Mouse (Mus musculus): ENCODE measurements around the gene Arfip2.

Arfip2 gene

DNA sequence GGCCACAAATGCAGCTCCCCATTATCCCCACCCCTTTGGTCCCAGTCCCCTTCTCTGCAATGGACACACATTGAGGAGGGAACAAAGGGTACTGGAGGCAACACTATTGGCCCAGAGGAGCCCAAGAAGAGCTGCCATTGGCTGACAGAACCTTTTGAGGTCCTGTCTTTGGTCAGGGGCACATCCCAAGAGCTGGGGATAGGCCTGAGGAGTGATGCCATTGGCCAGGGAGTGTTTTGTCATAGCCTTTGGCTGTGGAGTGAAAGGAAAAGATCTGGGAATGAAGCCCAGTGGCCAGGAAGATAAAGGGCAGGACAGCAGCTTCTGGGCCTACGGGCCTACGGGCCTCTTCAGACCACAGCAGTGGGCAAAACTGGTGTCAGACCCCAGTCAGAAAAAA, 4.5 kb downstream of the Arfip2 start:
- peaks cover 26% of the 10 kb centered on the region for H3K27me3 ChIP-seq (ENCODE audit: insufficient read depth, low read length)
- H3K4me3 ChIP-seq (replicated peaks; ENCODE audit: low read length): no peak overlapping the region
- H3K4me1 ChIP-seq (replicated peaks; ENCODE audit: low read depth, low read length): peaks cover 42% of the 10 kb centered on the region
- no peaks in the 10 kb centered on the region for H3K9me3 ChIP-seq (ENCODE audit: low read length)
- peaks cover 39% of the 10 kb centered on the region for H3K36me3 ChIP-seq (ENCODE audit: insufficient read depth, low read length)
- no peak for TF ChIP-seq NANOG (IDR thresholded peaks at IDR 0.05; ENCODE audit: borderline replicate concordance, low read length)
- TF ChIP-seq CTCF (conservative IDR thresholded peaks at IDR 0.05; ENCODE audit: low read length): no peak
- TF ChIP-seq POU5F1 (IDR thresholded peaks at IDR 0.05; ENCODE audit: borderline replicate concordance, low read length): no peak

DNA sequence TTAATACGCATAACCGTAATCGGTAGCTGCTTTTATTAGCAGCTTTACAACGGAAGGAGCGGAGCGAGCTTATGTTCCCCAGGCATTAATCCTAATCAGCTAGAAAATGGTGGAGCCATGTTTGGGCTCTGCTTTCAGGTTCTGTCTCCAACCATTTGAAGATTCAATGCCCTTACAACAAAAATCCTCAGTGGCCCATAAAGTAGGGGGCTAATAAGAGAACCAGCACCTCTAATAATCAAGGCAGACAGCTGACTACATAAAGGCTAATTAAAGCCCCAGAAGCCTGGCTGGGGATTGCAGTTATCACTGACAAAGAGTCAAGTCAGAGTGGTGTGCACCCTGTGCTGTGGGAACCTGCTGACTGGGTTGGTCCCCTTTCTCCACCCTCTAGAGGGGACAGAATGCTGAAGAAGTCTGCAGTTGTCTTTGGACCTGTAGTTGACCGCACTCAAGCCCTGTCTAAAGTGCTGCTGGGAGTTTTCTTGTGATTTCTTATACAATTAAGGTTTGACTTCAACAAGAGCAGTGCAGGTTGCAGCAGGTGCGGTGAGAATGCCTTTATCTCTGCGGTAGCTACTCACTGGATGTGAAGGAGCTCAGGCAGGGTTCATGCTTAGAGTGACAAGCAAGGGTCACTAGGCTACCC, 5.8 kb downstream of the Arfip2 start:
- Histone ChIP-seq H3K36me3 (ENCODE audit: insufficient read depth, low read length) (peaks cover 39% of the 10 kb centered on the region), H3K4me1 (replicated peaks; ENCODE audit: low read depth, low read length) (peaks cover 35% of the 10 kb centered on the region), H3K27me3 (ENCODE audit: insufficient read depth, low read length) (peaks cover 30% of the 10 kb centered on the region), H3K9me3 (ENCODE audit: low read length) (no peaks in the 10 kb centered on the region), H3K4me3 (replicated peaks; ENCODE audit: low read length) (0 out of 2 replicates have a peak overlapping the region, but pooled peaks have one; percentile 93)
- TF ChIP-seq CTCF (conservative IDR thresholded peaks at IDR 0.05; ENCODE audit: low read length) (no peak), NANOG (IDR thresholded peaks at IDR 0.05; ENCODE audit: borderline replicate concordance, low read length) (no peak), POU5F1 (IDR thresholded peaks at IDR 0.05; ENCODE audit: borderline replicate concordance, low read length) (no peak)

DNA sequence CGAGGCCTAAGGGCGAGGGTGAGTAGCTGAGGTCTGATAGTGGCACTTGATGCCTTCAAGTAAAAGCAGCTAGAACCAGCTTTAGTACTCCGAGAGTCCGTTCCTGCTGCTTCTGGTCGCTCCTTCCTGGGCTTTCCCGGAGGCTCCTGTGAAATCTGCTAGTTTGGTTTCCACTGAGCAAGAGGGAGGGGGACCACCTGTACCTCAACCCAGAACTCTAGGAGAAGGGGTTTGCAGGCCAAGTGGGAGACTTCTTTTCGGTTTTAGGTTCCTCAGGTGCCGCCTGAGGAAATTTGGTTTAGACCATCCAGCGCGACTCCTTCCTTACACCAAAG, 6.4 kb downstream of the Arfip2 start:
- Histone ChIP-seq H3K4me1 (replicated peaks; ENCODE audit: low read depth, low read length) (peaks cover 29% of the 10 kb centered on the region), H3K36me3 (ENCODE audit: insufficient read depth, low read length) (peaks cover 36% of the 10 kb centered on the region), H3K27me3 (ENCODE audit: insufficient read depth, low read length) (peaks cover 30% of the 10 kb centered on the region), H3K9me3 (ENCODE audit: low read length) (no peaks in the 10 kb centered on the region), H3K4me3 (replicated peaks; ENCODE audit: low read length) (peak overlapping the region; percentile 93)
- no peak for TF ChIP-seq NANOG (IDR thresholded peaks at IDR 0.05; ENCODE audit: borderline replicate concordance, low read length)
- no peak for TF ChIP-seq CTCF (conservative IDR thresholded peaks at IDR 0.05; ENCODE audit: low read length)
- no peak for TF ChIP-seq POU5F1 (IDR thresholded peaks at IDR 0.05; ENCODE audit: borderline replicate concordance, low read length)

DNA sequence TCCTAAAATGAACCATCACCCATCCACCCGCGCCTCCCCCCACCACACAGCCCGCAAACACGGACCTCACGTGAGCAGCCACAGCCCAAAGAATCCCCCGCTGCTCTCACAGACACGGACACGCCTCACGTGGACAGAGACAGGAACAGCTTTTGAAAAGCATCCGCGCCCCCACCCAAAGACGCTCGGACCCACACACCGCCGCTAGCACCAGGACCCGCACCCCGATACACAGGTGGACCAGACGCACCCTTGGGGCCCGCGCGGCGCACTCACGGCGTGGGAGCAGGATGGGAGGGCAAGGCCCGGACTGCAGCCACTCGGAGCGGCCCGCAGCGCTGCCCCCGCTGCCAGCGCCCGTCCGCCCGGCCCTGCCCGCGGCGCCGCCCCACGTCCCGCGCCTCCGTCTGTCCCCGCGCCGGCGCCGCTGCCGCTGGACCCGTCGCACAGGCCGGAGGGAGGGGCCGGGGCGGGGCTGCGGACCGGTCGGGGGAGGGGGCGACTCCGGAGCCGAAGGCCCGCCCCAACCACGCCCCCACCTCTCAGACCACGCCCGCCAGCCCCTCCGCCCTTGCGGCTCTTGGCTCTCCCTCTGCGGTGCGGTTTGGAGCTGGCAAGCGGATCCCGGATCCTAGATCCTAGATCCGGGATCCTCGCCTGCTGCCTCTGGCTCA, 7.0 kb downstream of the Arfip2 start, which contains the start of gene Trim3:
TSS of gene Trim3 (minus strand) at position 445 of the 674 bp plus-strand sequence.
- TF ChIP-seq POU5F1 (IDR thresholded peaks at IDR 0.05; ENCODE audit: borderline replicate concordance, low read length) (no peak), NANOG (IDR thresholded peaks at IDR 0.05; ENCODE audit: borderline replicate concordance, low read length) (no peak), CTCF (conservative IDR thresholded peaks at IDR 0.05; ENCODE audit: low read length) (no peak)
- H3K4me1 ChIP-seq (replicated peaks; ENCODE audit: low read depth, low read length): peaks cover 28% of the 10 kb centered on the region
- peaks cover 30% of the 10 kb centered on the region for H3K36me3 ChIP-seq (ENCODE audit: insufficient read depth, low read length)
- peak within 1 kb of the TSS; percentile 93 for H3K4me3 ChIP-seq (replicated peaks; ENCODE audit: low read length)
- peaks cover 30% of the 10 kb centered on the region for H3K27me3 ChIP-seq (ENCODE audit: insufficient read depth, low read length)
- H3K9me3 ChIP-seq (ENCODE audit: low read length): no peaks in the 10 kb centered on the region

DNA sequence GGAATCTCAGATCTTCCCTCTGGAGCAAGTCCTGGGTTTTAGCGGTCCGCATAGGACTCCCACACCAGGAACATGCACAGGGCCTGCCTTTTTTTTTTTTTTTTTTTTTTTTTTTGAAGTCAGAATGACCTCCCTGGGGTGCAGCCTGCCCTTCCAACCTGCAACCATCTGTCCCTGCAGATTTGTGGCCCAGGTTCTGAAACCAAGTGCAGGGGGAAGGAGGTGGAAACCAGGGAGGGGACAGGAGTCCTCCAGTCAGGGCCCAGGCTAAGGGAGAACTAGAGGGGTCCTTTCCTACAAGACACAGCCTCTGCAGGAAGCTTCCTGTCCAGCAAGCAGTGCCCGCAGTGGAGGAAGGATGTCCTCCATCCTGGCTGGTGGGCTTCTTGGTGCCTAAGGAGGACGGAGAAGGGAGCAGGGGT, 7.7 kb downstream of the Arfip2 start:
- H3K36me3 ChIP-seq (ENCODE audit: insufficient read depth, low read length): peaks cover 25% of the 10 kb centered on the region
- TF ChIP-seq CTCF (conservative IDR thresholded peaks at IDR 0.05; ENCODE audit: low read length) (no peak), NANOG (IDR thresholded peaks at IDR 0.05; ENCODE audit: borderline replicate concordance, low read length) (no peak), POU5F1 (IDR thresholded peaks at IDR 0.05; ENCODE audit: borderline replicate concordance, low read length) (no peak)
- H3K9me3 ChIP-seq (ENCODE audit: low read length): no peaks in the 10 kb centered on the region
- peaks cover 28% of the 10 kb centered on the region for H3K4me1 ChIP-seq (replicated peaks; ENCODE audit: low read depth, low read length)
- peaks cover 30% of the 10 kb centered on the region for H3K27me3 ChIP-seq (ENCODE audit: insufficient read depth, low read length)
- H3K4me3 ChIP-seq (replicated peaks; ENCODE audit: low read length): peak overlapping the region; percentile 93

DNA sequence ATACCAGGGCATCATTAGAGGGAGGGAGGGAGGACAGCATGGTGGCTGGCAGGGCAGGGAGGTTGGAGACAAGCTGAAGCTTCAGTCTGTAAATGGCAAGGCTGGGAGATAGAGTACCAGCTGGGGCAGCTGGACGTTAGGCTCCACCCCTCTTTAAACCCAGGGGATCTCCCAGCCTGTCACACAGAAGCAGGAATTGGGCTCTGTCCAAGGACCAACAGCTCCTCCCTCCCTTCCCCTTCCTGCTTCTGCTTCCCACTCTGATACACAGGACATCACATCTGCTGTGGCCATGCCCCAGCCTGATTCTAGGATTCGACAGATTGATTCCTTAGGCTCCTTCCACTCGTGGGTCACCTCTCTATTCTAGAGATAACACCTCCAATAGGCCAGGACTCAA, 11.6 kb downstream of the Arfip2 start:
- peaks cover 20% of the 10 kb centered on the region for H3K4me1 ChIP-seq (replicated peaks; ENCODE audit: low read depth, low read length)
- no peak for TF ChIP-seq CTCF (conservative IDR thresholded peaks at IDR 0.05; ENCODE audit: low read length)
- no peak for TF ChIP-seq POU5F1 (IDR thresholded peaks at IDR 0.05; ENCODE audit: borderline replicate concordance, low read length)
- no peak for TF ChIP-seq NANOG (IDR thresholded peaks at IDR 0.05; ENCODE audit: borderline replicate concordance, low read length)
- H3K27me3 ChIP-seq (ENCODE audit: insufficient read depth, low read length): peaks cover 15% of the 10 kb centered on the region
- no peaks in the 10 kb centered on the region for H3K9me3 ChIP-seq (ENCODE audit: low read length)
- peaks cover 16% of the 10 kb centered on the region for H3K36me3 ChIP-seq (ENCODE audit: insufficient read depth, low read length)
- no peak overlapping the region for H3K4me3 ChIP-seq (replicated peaks; ENCODE audit: low read length)

DNA sequence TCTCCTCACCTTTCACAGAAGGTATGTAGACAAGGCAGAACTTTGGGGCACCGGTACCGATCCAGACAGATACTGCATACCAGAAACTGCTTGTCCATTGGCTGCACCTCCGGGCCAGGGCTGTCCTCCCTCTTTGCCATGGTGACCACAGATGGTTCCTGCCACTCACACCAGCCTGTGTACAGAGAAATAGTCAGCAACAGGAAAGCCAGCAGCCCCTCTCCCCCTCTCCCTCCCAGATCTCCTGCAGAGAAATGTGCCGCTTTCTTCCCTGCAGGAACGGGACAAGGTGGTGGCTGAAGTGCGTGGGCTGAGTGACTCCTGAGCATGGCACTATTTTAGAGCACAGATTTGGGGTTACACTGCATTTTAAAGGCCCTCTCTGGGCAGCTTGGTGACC, 14.8 kb downstream of the Arfip2 start:
- TF ChIP-seq POU5F1 (IDR thresholded peaks at IDR 0.05; ENCODE audit: borderline replicate concordance, low read length) (no peak), CTCF (conservative IDR thresholded peaks at IDR 0.05; ENCODE audit: low read length) (no peak), NANOG (IDR thresholded peaks at IDR 0.05; ENCODE audit: borderline replicate concordance, low read length) (no peak)
- Histone ChIP-seq H3K4me1 (replicated peaks; ENCODE audit: low read depth, low read length) (peaks cover 10% of the 10 kb centered on the region), H3K9me3 (ENCODE audit: low read length) (peaks cover 7% of the 10 kb centered on the region), H3K27me3 (ENCODE audit: insufficient read depth, low read length) (peaks cover 1% of the 10 kb centered on the region; the same call in 1 of the 2 replicates), H3K36me3 (ENCODE audit: insufficient read depth, low read length) (peaks cover 36% of the 10 kb centered on the region), H3K4me3 (replicated peaks; ENCODE audit: low read length) (no peak overlapping the region)

DNA sequence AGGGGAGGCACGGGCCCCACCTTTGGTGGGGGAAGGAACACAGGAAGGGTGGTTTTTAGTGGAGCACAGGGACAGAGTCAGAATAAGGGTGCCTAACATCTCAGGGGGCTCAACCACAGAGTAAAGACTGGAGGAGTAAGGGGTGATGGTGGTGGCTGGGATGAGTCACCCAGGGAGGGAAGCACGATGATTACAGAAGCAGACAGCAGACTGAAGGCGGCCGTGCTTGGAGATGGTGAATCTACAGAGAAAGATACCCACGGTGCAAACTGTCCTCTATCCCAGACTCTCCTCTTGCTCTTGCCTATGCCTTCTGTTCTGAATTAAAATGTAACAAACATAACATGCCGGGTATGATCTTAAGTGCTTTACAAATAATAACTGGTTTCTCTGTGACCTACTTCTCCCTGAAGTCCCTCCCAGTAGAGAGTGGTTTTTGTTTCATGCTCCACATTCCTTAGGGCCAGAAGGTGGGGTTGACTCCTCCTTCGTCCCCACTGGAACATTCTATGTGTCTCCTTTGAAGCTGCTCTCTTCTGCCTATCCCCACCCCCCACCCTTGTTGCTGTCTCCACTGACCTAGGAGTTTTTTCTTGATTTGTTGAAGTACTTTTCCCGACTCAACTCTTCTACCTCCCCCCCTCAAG, 18.4 kb downstream of the Arfip2 start:
- H3K27me3 ChIP-seq (ENCODE audit: insufficient read depth, low read length): no peaks in the 10 kb centered on the region
- H3K4me1 ChIP-seq (replicated peaks; ENCODE audit: low read depth, low read length): peaks cover 15% of the 10 kb centered on the region
- H3K9me3 ChIP-seq (ENCODE audit: low read length): peaks cover 43% of the 10 kb centered on the region
- H3K36me3 ChIP-seq (ENCODE audit: insufficient read depth, low read length): peaks cover 72% of the 10 kb centered on the region
- TF ChIP-seq NANOG (IDR thresholded peaks at IDR 0.05; ENCODE audit: borderline replicate concordance, low read length): no peak
- TF ChIP-seq CTCF (conservative IDR thresholded peaks at IDR 0.05; ENCODE audit: low read length): no peak
- no peak for TF ChIP-seq POU5F1 (IDR thresholded peaks at IDR 0.05; ENCODE audit: borderline replicate concordance, low read length)
- H3K4me3 ChIP-seq (replicated peaks; ENCODE audit: low read length): no peak overlapping the region
